Mouse (Mus musculus) megakaryocyte, embryonic 14.5 days (primary cell): ENCODE data around the gene Rsph1.

ENCODE experiments used
- FLI1 ChIP-seq: IDR thresholded peaks from 2 replicates; pipeline ENCODE4 v1.6.1; 2012; ENCODE audit warnings: low read length, inconsistent platforms, mixed read lengths
- GATA1 ChIP-seq: IDR thresholded peaks from 3 replicates; pipeline ENCODE4 v1.6.1; 2012; ENCODE audit warnings: mixed read lengths, low read length, inconsistent platforms, borderline replicate concordance

DNA sequence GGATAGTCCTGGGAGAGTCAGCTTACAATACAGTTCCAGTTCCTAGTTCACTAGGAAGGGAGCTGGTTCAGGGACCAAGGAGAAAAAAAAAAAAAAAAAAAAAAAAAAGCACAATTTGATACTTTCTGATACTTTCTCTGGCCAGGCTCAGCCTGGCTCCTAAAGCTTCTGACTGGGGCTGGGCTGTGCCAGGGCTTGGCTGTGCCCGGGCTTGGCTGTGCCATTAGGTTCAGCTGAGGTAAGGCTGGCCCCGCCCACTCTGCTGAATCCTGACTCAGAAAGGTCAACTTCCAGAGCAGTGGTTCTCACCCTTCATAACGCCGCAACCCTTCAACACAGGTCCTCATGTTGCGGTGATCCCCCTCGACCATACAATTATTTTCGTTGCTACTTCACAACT, 16.8 kb downstream of the Rsph1 start:
- TF ChIP-seq GATA1 (no peak), FLI1 (no peak)
